Mouse (Mus musculus) liver, embryonic 11.5 days (tissue): ENCODE measurements around the gene Morc4. TPM values are rescaled to one million over a fixed set of nuclear protein-coding genes. Genes with fewer than 3 reads are reported as not detected.

ENCODE experiments used
- ATAC-seq: fragments of 200-750 bp; cut with Nextera tagmentation; replicated peaks from 2 replicates; pipeline ENCODE4 v1.8.0; 2017; ENCODE audit warnings: moderate number of reproducible peaks, mild to moderate bottlenecking, moderate TSS enrichment, moderate library complexity; ENCODE audit not compliant: low FRiP score
- DNase-seq: peaks from one replicate; pipeline ENCODE4 v3.0.0-alpha.2; 2017; ENCODE audit warnings: low spot score
- H3K27ac ChIP-seq: fragments of 300-500 bp; sonication (generic); 2 replicates; pipeline ENCODE4 v1.5.1; 2014; ENCODE audit warnings: mild to moderate bottlenecking, low read depth, low read length, control low read depth
- H3K27me3 ChIP-seq: fragments of 300-500 bp; sonication (generic); replicated peaks from 2 replicates; pipeline ENCODE4 v1.6.1; 2014; ENCODE audit warnings: low read length, mixed read lengths; ENCODE audit not compliant: control insufficient read depth, insufficient read depth
- H3K36me3 ChIP-seq: fragments of 300-500 bp; sonication (generic); 2 replicates; pipeline ENCODE4 v1.6.1; 2014; ENCODE audit warnings: mild to moderate bottlenecking, low read length, moderate library complexity, mixed read lengths; ENCODE audit not compliant: control insufficient read depth, insufficient read depth
- H3K4me1 ChIP-seq: fragments of 300-500 bp; sonication (generic); replicated peaks from 2 replicates; pipeline ENCODE4 v1.6.1; 2014; ENCODE audit warnings: low read length, mixed read lengths; ENCODE audit not compliant: control insufficient read depth, insufficient read depth
- H3K4me2 ChIP-seq: fragments of 300-500 bp; sonication (generic); 2 replicates; pipeline ENCODE4 v1.6.1; 2014; ENCODE audit warnings: mild to moderate bottlenecking, control low read depth, moderate library complexity
- H3K4me3 ChIP-seq: fragments of 300-500 bp; sonication (generic); 2 replicates; pipeline ENCODE4 v1.5.1; 2014; ENCODE audit warnings: low read depth, low read length, control low read depth
- H3K9ac ChIP-seq: fragments of 300-500 bp; sonication (generic); 2 replicates; pipeline ENCODE4 v1.6.1; 2014; ENCODE audit warnings: low read depth, low read length, control low read depth
- H3K9me3 ChIP-seq: fragments of 300-500 bp; sonication (generic); 2 replicates; pipeline ENCODE4 v1.6.1; 2016; ENCODE audit warnings: low read length, inconsistent platforms, mixed read lengths; ENCODE audit not compliant: control insufficient read depth
- WGBS: fragments of 180-500 bp; shearing (Covaris S2); extraction: QIAGEN DNeasy Blood & Tissue Kit; methylation state at CpG from one replicate; pipeline ENCODE4 v1.1.7; 2014; 5-methylcytosine and 5-hydroxymethylcytosine counted together
- polyA plus RNA-seq: library from polyadenylated mRNA; unstranded; fragments of >200 nt; fragmentation: Nextera tagmentation; extraction: Ambion mirVana; gene quantifications from 2 replicates; pipeline ENCODE4 v1.2.1, GENCODE M21; 2014

Gene Morc4
- polyA plus RNA-seq: 17.9 and 19.6 TPM in 2 replicates

- no peaks in the 10 kb centered on the region for H3K9me3 ChIP-seq
- ATAC-seq: peak; percentile 82
- DNase-seq: peak; percentile 54
- peak within 1 kb of the TSS; percentile 63 for H3K4me2 ChIP-seq
- H3K27me3 ChIP-seq: no peaks in the 10 kb centered on the region
- no peaks in the 10 kb centered on the region for H3K36me3 ChIP-seq
- peak within 1 kb of the TSS; percentile 59 for H3K9ac ChIP-seq
- no peaks in the 10 kb centered on the region for H3K4me1 ChIP-seq
- 22% methylated on average over 60 of the region's 87 CpGs for WGBS
- H3K4me3 ChIP-seq: peak within 1 kb of the TSS; percentile 66
- H3K27ac ChIP-seq: no peak within 1 kb of the TSS
These were observed at the start of gene Morc4 for GRCm38 (mm10) chrX:139870938-139871791. Morc4 (minus strand) TSS chrX:139871677.

GRCm38 (mm10) chrX:139920572-139920971, 49.1 kb upstream of the Morc4 start:
- no peaks in the 10 kb centered on the region for H3K9me3 ChIP-seq
- no peak overlapping the region for H3K4me2 ChIP-seq
- DNase-seq (no peak), ATAC-seq (no peak)
- H3K27me3 ChIP-seq: no peaks in the 10 kb centered on the region
- no peak overlapping the region for H3K9ac ChIP-seq
- 80% methylated on average over 4 of the region's 4 CpGs for WGBS
- H3K4me3 ChIP-seq: no peak overlapping the region
- H3K36me3 ChIP-seq: no peaks in the 10 kb centered on the region
- H3K4me1 ChIP-seq: no peaks in the 10 kb centered on the region
- no peak overlapping the region for H3K27ac ChIP-seq

- Histone ChIP-seq H3K27ac (no peak overlapping the region), H3K9ac (no peak overlapping the region), H3K27me3 (no peaks in the 10 kb centered on the region), H3K4me1 (no peaks in the 10 kb centered on the region), H3K4me3 (no peak overlapping the region), H3K36me3 (no peaks in the 10 kb centered on the region), H3K4me2 (no peak overlapping the region), H3K9me3 (no peaks in the 10 kb centered on the region)
- no peak for ATAC-seq
- 29% methylated on average over 1 of the region's 1 CpGs for WGBS
- DNase-seq: no peak
These were observed 19.9 kb upstream of the Morc4 start for GRCm38 (mm10) chrX:139891387-139891786.

- H3K4me3 ChIP-seq: no peak overlapping the region
- DNase-seq: no peak
- ATAC-seq: no peak
These were observed 11.7 kb upstream of the Morc4 start for GRCm38 (mm10) chrX:139883221-139883620.

GRCm38 (mm10) chrX:139877936-139878335, 6.5 kb upstream of the Morc4 start:
- WGBS: 49% methylated on average over 3 of the region's 3 CpGs
- no peaks in the 10 kb centered on the region for H3K4me1 ChIP-seq
- no peaks in the 10 kb centered on the region for H3K9me3 ChIP-seq
- no peak overlapping the region for H3K9ac ChIP-seq
- H3K27me3 ChIP-seq: peaks cover 4% of the 10 kb centered on the region; the same call in 1 of the 2 replicates
- no peak overlapping the region for H3K4me2 ChIP-seq
- ATAC-seq: no peak
- no peak overlapping the region for H3K27ac ChIP-seq
- H3K36me3 ChIP-seq: no peaks in the 10 kb centered on the region
- H3K4me3 ChIP-seq: no peak overlapping the region
- no peak for DNase-seq

More at GRCm38 (mm10) chrX:139883221-139883620, 11.7 kb upstream of the Morc4 start:
- Histone ChIP-seq H3K36me3 (no peaks in the 10 kb centered on the region), H3K9me3 (no peaks in the 10 kb centered on the region), H3K4me1 (no peaks in the 10 kb centered on the region), H3K27me3 (0 out of 2 replicates have a peak, but pooled peaks cover under 1% of the 10 kb centered on the region), H3K4me2 (no peak overlapping the region), H3K27ac (no peak overlapping the region), H3K9ac (no peak overlapping the region)

GRCm38 (mm10) chrX:139877105-139877504, 5.6 kb upstream of the Morc4 start:
- no peak for DNase-seq
- Histone ChIP-seq H3K27ac (no peak overlapping the region), H3K4me1 (no peaks in the 10 kb centered on the region), H3K4me2 (no peak overlapping the region), H3K4me3 (no peak overlapping the region), H3K9ac (no peak overlapping the region), H3K27me3 (peaks cover 4% of the 10 kb centered on the region; the same call in 1 of the 2 replicates), H3K36me3 (no peaks in the 10 kb centered on the region), H3K9me3 (no peaks in the 10 kb centered on the region)
- 0 out of 2 replicates have a peak, but pooled peaks have one; percentile 34 for ATAC-seq
- 68% methylated on average over 7 of the region's 7 CpGs for WGBS

GRCm38 (mm10) chrX:139870300-139870711, 1.2 kb downstream of the Morc4 start:
- Histone ChIP-seq H3K36me3 (no peaks in the 10 kb centered on the region), H3K4me2 (peak overlapping the region; percentile 63), H3K9me3 (no peaks in the 10 kb centered on the region), H3K4me3 (peak overlapping the region; percentile 66), H3K4me1 (no peaks in the 10 kb centered on the region), H3K27me3 (no peaks in the 10 kb centered on the region), H3K27ac (no peak overlapping the region), H3K9ac (peak overlapping the region; percentile 59; the same call in 1 of the 2 replicates)
- ATAC-seq (peak; percentile 30), DNase-seq (peak; percentile 32)
- whole genome bisulfite sequencing: 20% methylated on average over 15 of the region's 15 CpGs

- H3K27ac ChIP-seq: no peak overlapping the region
- no peak for ATAC-seq
- H3K9ac ChIP-seq: no peak overlapping the region
- H3K36me3 ChIP-seq: no peaks in the 10 kb centered on the region
- WGBS: 73% methylated on average over 5 of the region's 5 CpGs
- DNase-seq: no peak
- H3K9me3 ChIP-seq: no peaks in the 10 kb centered on the region
- no peak overlapping the region for H3K4me3 ChIP-seq
- no peaks in the 10 kb centered on the region; the same call in 1 of the 2 replicates for H3K27me3 ChIP-seq
- H3K4me1 ChIP-seq: no peaks in the 10 kb centered on the region
- no peak overlapping the region for H3K4me2 ChIP-seq
These were observed 12.1 kb downstream of the Morc4 start for GRCm38 (mm10) chrX:139859402-139859801.

GRCm38 (mm10) chrX:139854795-139855194, 16.7 kb downstream of the Morc4 start:
- 83% methylated on average over 4 of the region's 4 CpGs for WGBS
- Histone ChIP-seq H3K4me2 (no peak overlapping the region), H3K4me1 (no peaks in the 10 kb centered on the region), H3K9ac (no peak overlapping the region), H3K9me3 (no peaks in the 10 kb centered on the region), H3K27me3 (no peaks in the 10 kb centered on the region), H3K36me3 (no peaks in the 10 kb centered on the region), H3K4me3 (no peak overlapping the region), H3K27ac (no peak overlapping the region)
- no peak for DNase-seq
- ATAC-seq: no peak
